Mouse (Mus musculus) stomach, postnatal 0 days (tissue): ENCODE measurements around the gene Abcc4.

Experiments
- CTCF ChIP-seq: IDR thresholded peaks from 2 replicates; pipeline ENCODE4 v1.5.1; 2016; ENCODE audit warnings: antibody characterized with exemption, low read depth, mild to moderate bottlenecking, moderate library complexity
- EP300 ChIP-seq: optimal IDR thresholded peaks from 2 replicates; pipeline ENCODE3; 2016; ENCODE audit warnings: antibody characterized with exemption

DNA sequence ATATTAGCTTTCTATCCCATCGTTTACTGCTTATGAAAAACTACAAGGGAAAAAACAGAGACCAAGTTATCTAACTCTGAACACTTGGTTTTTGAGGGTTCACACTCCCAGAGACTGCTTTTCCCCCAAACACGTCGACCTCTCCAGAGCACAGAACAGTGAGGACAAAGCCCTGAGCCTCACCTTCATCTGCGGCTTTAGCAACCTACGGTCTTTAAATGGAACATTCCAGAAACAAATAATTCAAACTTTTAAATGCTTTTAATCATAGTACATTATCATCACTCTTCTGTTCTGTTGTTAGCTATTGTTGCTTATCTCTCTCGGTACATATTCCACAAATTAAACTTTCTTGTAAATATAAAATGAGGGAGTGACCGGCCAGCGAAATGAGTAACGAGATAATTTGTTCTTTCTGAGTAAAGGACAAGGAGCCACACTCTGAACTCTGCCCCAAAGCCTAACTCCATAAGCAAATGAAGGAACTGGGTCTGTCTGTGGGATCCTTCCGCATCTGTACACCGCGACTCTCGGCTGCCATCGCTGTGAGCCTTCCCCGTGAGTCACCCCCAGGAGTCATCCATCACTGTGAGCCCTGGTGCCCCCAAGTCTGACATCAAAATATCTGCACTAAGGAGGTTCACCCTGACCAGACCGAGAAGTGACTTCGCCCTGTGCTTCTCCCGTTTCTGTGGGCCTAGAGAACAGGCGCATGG lies 126.8 kb downstream of the Abcc4 start:
- TF ChIP-seq EP300 (no peak), CTCF (no peak)
